Mouse (Mus musculus): Measurements from ENCODE around the gene Cabp4.
"Not testable (repeated sequence)": the region's sequence is repeated elsewhere in the genome, so short reads cannot be mapped to it uniquely, and the experiment has no call there.

The Cabp4 gene

DNA sequence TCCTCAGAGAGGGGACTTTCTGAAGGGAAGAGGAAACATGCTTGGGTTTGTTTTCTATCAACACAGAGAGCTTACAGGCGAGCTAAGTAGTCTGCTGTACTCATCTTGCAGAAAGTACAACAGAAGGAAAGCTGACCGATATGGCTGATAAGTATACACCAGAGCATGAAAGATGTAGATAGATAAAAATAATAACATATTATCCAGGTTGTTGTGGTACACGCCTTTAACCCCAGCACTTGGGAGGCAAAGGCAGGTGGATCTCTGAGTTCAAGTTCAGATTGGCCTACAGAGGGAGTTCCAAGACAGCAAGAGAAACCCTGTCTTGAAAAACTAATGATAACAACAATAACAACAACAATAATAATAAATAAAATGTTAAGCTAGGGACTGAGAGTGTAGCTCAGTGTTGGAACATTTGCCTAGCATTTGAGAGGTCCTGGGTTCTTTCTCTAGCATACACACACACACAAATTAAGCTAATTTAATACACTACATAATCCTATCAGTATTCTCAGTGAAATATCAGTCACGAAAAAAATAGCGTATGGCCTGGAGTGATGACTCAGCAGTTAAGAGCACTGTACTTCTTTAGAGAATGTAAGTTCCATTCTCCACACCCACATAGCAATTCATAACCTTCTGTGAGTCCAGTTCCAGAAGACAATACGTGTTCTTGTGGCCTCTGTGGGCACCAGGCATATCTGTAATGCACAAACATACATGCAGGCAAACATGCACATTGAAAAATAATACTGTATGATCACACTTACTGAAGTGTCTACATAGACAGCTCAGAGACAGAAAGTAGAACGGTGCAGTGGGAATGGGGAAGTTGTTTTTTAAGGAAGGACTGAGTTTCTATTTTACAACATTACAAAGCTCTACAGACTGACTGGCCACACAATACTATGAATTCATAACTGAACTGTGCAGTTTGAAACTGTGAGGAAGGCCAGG, 21.1 kb downstream of the Cabp4 start:
- DNase-seq (ENCODE audit: low spot score in 2 of 2) = no peak

DNA sequence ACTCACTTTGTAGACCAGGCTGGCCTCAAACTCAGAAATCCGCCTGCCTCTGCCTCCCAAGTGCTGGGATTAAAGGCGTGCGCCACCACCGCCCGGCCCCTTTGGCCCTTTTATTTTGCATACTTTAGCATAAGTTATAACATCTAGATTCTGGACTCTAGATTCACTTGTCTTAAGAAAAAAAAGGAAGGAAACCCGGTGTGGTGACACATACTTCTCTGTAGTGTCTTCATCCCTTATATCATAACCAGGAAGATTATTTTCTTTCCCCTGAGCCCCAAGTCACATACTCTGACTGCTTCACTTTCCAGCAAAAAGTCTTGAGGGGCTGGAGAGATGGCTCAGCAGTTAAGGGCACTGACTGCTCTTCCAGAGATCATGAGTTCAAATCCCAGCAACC, 21.9 kb downstream of the Cabp4 start:
- not testable (repeated sequence) for DNase-seq (ENCODE audit: low spot score in 2 of 2)

DNA sequence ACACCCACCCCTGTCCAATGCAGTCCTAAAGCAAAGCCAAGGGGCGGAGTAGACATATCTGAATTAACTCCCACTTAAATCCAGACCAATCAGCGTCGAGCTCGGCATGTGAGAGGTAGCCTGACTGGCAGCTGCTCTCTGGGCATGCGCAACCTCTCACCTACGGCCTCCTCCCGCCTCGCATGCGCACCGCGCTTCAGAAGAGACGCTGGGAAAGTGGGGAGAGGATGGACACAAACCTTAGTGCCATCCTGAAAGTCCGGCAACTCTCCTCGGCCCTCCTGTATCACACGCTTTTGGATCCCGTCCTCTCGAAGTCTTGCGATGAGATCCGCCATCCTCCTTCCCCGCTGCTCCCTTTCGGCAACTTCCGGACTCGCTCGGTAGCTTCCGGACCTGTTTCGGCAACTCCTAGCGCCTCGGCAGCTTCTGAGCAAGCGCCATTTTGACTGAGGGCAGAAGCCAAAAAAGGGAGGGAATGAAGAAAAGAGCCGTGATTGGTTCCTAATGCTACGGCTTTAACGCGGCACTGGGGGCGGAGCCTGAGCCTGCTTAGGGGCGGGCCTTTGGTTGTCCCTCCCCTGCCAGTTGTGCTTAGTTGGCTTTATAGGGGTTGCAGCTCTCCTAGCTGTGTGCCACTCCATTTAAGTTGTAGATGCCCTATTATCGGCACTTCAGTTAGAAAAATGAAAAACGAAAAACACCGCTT, 22.6 kb downstream of the Cabp4 start:
- peak; percentile 95 to 98 for DNase-seq (ENCODE audit: low spot score in 2 of 2)

- DNase-seq (ENCODE audit: low spot score in 2 of 2) = no peak
Measured at GRCm38 (mm10) chr19:4120496-4120895, 23.3 kb downstream of the Cabp4 start.

DNA sequence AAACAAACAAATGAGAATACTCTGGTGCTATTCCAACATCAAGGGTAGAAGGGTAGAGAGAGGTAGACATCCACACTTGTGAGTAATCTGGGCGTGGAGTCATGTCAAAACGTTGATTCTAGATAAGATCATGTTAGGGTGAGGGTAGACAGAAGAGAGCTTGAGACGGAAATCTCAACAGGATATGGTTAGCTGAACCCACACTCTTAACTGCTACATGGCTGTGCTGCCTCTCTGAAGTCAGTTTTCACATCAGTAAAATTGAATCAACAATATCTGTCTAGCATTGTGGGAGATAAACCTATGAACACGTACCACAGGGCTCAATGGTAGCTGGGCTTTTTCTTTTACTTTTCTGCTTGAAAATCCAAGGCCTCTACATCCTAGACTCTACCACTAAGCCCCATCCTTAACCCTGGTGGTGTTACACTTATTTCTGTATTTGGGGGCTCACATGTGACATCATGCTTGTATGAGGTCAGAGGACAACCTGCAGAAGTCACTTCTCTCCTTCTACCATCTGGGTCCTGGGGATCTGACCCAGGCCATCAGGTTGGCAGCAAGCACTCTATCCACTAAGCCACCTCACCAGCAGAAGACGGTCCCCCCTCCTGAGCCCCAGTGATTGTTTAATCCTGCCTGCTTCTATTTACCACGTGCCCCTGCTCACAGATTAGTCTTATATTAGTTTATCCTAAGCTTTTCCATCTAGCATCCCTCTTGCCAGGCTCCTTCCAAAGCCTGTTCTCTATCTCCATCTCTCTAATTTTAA, 23.9 kb downstream of the Cabp4 start:
- DNase-seq (ENCODE audit: low spot score in 2 of 2) = no peak

GRCm38 (mm10) chr19:4118350-4118749, 25.5 kb downstream of the Cabp4 start:
- DNase-seq (ENCODE audit: low spot score in 2 of 2) = no peak

DNA sequence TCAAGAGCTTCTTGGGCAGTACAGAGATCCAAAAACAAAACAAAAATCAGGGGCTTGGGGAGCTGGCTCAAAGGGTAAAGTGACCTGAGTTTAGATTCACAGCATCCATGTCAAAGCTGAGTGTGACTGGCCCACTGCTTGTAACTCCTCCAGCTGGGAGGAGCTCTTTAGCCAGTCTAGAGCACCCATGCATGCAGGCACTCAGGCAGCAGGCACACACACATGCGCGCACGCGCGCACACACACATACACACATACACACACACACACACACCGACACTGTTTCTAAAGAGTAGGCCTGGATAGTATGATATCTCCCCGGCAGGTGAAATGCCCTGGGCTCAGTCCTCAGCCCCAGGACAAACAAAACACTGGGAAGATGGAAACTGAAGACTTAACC, 26.8 kb downstream of the Cabp4 start:
- no peak for DNase-seq (ENCODE audit: low spot score in 2 of 2)

GRCm38 (mm10) chr19:4115816-4116215, 28.0 kb downstream of the Cabp4 start:
- no peak for DNase-seq (ENCODE audit: low spot score in 2 of 2)

- no peak for DNase-seq (ENCODE audit: low spot score in 2 of 2)
Measured at GRCm38 (mm10) chr19:4115144-4115543, 28.7 kb downstream of the Cabp4 start.

DNA sequence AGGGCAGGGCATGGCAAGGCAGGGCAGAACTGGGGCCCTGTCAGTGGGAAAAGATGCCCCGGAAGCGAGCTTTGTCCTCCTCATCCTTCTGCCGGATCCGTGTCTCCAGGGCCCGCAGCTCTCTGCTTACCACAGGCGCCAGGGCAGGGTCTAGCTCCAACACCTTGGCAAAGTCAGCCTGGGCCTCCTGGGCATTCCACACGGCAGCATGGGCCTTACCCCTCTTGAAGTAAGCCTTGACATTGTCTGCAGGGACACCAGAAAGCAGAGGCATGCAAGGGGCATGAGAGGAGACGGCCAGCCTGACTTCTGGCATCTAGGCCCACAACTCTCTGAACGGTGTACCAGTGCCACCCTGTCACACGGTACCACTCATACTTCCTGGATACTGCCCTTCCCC, 29.3 kb downstream of the Cabp4 start:
- DNase-seq (ENCODE audit: low spot score in 2 of 2) = no peak

DNA sequence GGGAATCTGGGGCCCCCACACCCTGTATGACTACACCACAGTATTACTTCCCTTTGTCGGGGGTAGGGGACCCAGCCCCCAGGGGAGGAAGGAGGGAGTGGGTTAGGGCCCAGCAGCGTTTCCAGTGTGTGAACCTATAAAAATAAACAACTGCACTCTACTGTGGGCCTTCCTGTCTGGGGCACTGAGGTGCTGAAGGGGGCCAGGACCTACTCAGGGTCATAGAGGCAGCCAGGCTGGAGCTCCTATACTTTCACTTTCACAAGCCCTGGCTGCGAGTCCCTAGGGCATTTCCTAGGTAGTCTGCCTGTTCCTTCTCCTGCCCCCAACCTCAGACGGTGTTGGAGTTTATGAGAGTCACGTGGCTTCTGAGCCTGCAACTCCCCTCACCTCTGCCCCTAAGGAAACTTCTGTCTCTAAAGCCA, 30.0 kb downstream of the Cabp4 start:
- no peak for DNase-seq (ENCODE audit: low spot score in 2 of 2)

GRCm38 (mm10) chr19:4113186-4113805, 30.5 kb downstream of the Cabp4 start:
- peak; percentile 56 to 81 for DNase-seq (ENCODE audit: low spot score in 2 of 2)

DNA sequence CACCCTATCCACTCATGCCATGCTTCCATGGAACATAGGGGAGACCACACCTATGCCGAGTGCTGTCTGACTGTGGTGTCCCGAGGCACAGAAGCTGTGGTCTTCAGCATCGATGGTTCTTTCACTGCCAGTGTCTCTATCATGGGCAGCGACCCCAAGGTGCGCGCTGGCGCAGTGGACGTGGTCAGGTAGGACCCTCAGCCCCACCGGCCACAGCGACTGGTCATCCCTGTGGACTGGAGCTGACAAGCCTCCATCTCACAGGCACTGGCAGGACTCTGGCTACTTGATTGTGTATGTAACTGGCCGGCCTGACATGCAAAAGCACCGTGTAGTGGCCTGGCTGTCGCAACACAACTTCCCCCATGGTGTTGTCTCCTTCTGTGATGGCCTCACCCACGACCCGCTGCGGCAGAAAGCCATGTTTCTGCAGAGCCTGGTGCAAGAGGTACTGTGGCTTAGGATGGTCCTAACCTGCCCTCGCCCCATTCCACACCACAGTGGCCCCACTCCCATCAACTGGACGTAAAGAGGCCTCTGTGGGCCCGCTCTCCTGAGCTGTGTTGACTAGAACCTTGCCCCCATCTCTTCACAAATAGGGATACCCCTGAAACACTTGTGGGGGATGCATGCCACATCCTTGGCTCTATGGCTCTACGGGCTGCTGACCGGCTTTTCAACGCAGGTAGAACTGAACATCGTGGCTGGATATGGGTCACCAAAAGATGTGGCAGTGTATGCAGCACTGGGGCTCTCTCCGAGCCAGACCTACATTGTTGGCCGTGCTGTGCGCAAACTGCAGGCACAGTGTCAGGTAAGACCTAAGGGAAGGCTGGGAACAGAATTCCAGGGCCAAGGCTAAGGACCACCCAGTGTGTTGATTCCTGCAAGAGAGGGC, 31.5 kb downstream of the Cabp4 start:
- DNase-seq (ENCODE audit: low spot score in 2 of 2) = no peak

- DNase-seq (ENCODE audit: low spot score in 2 of 2) = no peak
Measured at GRCm38 (mm10) chr19:4108535-4108934, 35.3 kb downstream of the Cabp4 start.

DNA sequence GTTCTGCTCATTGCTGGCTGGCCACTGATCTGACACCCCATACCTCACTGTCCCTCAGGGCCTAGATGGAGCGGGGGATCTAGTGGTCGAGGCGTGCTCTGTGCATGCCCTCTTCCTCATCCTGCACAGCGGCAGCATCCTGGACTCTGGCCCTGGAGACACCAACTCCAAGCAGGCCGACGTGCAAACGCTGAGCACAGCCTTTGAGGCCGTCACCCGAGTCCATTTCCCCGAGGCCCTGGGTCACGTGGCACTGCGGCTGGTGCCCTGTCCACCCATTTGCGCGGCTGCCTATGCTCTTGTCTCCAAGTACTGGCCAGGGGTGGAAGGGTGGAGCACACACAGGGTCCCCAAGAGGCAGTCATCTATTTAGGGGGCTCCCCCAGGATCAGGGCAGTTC, 37.2 kb downstream of the Cabp4 start:
- DNase-seq (ENCODE audit: low spot score in 2 of 2) = no peak

DNA sequence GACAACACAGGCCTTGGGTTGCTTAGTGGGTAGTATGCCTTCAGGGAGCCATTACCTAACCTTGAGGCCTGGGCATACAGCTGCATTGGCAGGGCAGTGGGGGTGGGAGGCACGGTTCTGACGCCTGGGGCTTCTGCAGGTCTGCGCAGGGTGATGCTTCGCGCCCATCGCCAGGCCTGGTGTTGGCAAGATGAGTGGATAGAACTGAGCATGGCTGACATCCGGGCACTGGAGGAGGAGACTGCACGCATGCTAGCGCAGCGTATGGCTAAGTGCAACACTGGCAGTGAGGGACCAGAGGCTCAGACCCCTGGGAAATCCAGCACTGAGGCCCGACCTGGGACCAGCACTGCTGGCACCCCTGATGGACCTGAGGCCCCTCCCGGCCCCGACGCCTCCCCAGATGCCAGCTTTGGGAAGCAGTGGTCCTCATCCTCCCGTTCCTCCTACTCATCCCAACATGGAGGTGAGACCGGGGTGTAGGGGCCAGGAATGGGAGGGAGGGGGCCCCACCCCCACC, 39.1 kb downstream of the Cabp4 start:
- no peak for DNase-seq (ENCODE audit: low spot score in 2 of 2)

GRCm38 (mm10) chr19:4103792-4104191, 40.0 kb downstream of the Cabp4 start:
- no peak for DNase-seq (ENCODE audit: low spot score in 2 of 2)

DNA sequence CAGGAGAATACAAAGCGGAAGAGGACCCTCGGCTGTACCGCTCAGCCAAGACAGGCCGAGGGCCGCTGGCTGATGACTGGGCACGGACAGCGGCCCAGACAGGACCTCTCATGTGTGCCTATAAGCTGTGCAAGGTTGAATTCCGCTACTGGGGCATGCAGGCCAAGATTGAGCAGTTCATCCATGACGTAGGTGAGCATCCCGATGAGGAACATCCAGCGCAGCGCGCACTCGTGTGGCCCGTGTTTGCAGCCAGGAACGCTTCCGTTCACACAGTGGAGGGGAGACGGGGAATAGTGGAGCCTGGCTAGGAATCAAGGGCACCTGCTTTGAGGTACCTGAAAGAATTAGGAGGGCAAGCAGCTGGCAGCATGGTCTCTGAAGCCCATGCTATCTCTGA, 40.5 kb downstream of the Cabp4 start:
- DNase-seq (ENCODE audit: low spot score in 2 of 2) = no peak

DNA sequence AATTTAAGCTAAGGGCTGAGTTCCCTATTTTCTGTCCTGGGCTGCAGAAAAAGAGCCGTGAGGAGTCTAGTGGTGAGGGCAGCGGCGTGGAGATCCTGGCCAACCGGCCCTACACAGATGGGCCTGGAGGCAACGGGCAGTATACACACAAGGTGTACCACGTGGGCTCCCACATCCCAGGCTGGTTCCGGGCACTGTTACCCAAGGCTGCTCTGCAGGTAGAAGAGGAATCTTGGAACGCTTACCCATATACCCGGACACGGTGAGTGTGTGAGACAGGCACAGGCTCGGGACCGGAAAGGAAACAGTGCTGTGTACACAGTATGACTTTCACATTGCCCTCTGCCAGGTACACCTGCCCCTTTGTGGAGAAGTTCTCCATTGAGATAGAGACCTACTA, 41.2 kb downstream of the Cabp4 start:
- DNase-seq (ENCODE audit: low spot score in 2 of 2) = no peak

- no peak for DNase-seq (ENCODE audit: low spot score in 2 of 2)
Measured at GRCm38 (mm10) chr19:4102049-4102448, 41.8 kb downstream of the Cabp4 start.

All from urinary bladder, postnatal 4 days (tissue).